Mouse (Mus musculus): Measurements from ENCODE around the gene Nxnl2. TPM values are rescaled to one million over a fixed set of nuclear protein-coding genes. Genes with fewer than 3 reads are reported as not detected.
A peak's percentile ranks its signal among the peaks of the same experiment; 100 is the strongest.

Gene Nxnl2
- 5.0 and 6.1 TPM in 2 replicates for polyA plus RNA-seq (2015; fragmentation: Nextera tagmentation; extraction: Ambion mirVana)

- ATAC-seq, result peak; percentile 77
- Histone ChIP-seq H3K4me2 (replicated peaks; ENCODE audit: low read depth) (peak within 1 kb of the TSS; percentile 95), H3K4me3 (ENCODE audit: low read depth, low read length) (peak within 1 kb of the TSS; percentile 54)
Observed at GRCm38 (mm10) chr13:51170691-51171680, at the start of gene Nxnl2. Gene Nxnl2, plus strand, starts transcription at chr13:51171022.

GRCm38 (mm10) chr13:51121966-51122365, 48.9 kb upstream of the Nxnl2 start:
- 44% methylated on average over 1 of the region's 1 CpGs for WGBS
- Histone ChIP-seq H3K9me3 (ENCODE audit: control insufficient read depth) (no peaks in the 10 kb centered on the region), H3K4me2 (replicated peaks; ENCODE audit: low read depth) (no peak overlapping the region), H3K9ac (ENCODE audit: low read depth, low read length) (no peak overlapping the region), H3K36me3 (ENCODE audit: control insufficient read depth, insufficient read depth) (peaks cover 8% of the 10 kb centered on the region; the same call in 1 of the 2 replicates), H3K4me3 (ENCODE audit: low read depth, low read length) (no peak overlapping the region), H3K27me3 (replicated peaks; ENCODE audit: control insufficient read depth, insufficient read depth, low read length) (no peaks in the 10 kb centered on the region), H3K4me1 (replicated peaks; ENCODE audit: control insufficient read depth, insufficient read depth, low read length) (peaks cover 16% of the 10 kb centered on the region), H3K27ac (ENCODE audit: low read depth, low read length) (no peak overlapping the region)
- no peak for TF ChIP-seq CTCF (IDR thresholded peaks at IDR 0.05; ENCODE audit: low read depth)
- ATAC-seq, result no peak

More at GRCm38 (mm10) chr13:51170691-51171680, at the start of gene Nxnl2:
- under 1% methylated on average over 63 of the region's 64 CpGs for WGBS
- H3K27me3 ChIP-seq (replicated peaks; ENCODE audit: control insufficient read depth, insufficient read depth, low read length), result no peaks in the 10 kb centered on the region
- no peaks in the 10 kb centered on the region for H3K36me3 ChIP-seq (ENCODE audit: control insufficient read depth, insufficient read depth)
- peak; percentile 78 for TF ChIP-seq CTCF (IDR thresholded peaks at IDR 0.05; ENCODE audit: low read depth)
- no peaks in the 10 kb centered on the region for H3K9me3 ChIP-seq (ENCODE audit: control insufficient read depth)
- no peak within 1 kb of the TSS for H3K27ac ChIP-seq (ENCODE audit: low read depth, low read length)
- H3K4me1 ChIP-seq (replicated peaks; ENCODE audit: control insufficient read depth, insufficient read depth, low read length), result 0 out of 2 replicates have a peak, but pooled peaks cover 3% of the 10 kb centered on the region
- H3K9ac ChIP-seq (ENCODE audit: low read depth, low read length), result peak within 1 kb of the TSS; percentile 37

GRCm38 (mm10) chr13:51122771-51123170, 48.1 kb upstream of the Nxnl2 start:
- no peak overlapping the region for H3K9ac ChIP-seq (ENCODE audit: low read depth, low read length)
- WGBS, result 84% methylated on average over 8 of the region's 8 CpGs
- H3K4me3 ChIP-seq (ENCODE audit: low read depth, low read length), result no peak overlapping the region
- no peaks in the 10 kb centered on the region for H3K9me3 ChIP-seq (ENCODE audit: control insufficient read depth)
- ATAC-seq, result no peak
- H3K27ac ChIP-seq (ENCODE audit: low read depth, low read length), result no peak overlapping the region
- H3K4me1 ChIP-seq (replicated peaks; ENCODE audit: control insufficient read depth, insufficient read depth, low read length), result peaks cover 16% of the 10 kb centered on the region
- peaks cover 9% of the 10 kb centered on the region; the same call in 1 of the 2 replicates for H3K36me3 ChIP-seq (ENCODE audit: control insufficient read depth, insufficient read depth)
- H3K4me2 ChIP-seq (replicated peaks; ENCODE audit: low read depth), result no peak overlapping the region
- TF ChIP-seq CTCF (IDR thresholded peaks at IDR 0.05; ENCODE audit: low read depth), result no peak
- H3K27me3 ChIP-seq (replicated peaks; ENCODE audit: control insufficient read depth, insufficient read depth, low read length), result no peaks in the 10 kb centered on the region

DNA sequence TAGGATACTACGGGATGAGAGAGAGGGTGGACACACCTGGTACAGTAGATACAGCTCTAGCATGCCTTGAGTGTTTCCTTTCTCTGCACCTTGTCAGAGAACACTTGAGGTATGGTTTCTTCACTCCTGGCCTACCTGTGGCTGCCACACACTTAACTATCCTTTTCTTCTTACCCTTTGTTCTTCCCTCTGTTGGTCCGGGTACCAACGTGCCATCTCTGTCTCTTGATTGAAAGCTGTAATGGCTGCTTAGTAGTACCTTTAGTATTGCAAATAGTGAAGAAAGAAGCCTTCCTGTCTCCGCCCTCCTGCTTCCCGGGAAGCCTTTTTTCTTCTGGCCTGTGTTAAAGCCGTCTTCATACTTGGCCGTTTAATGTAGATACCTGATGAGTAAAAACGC, 45.5 kb upstream of the Nxnl2 start:
- Histone ChIP-seq H3K9me3 (ENCODE audit: control insufficient read depth) (no peaks in the 10 kb centered on the region), H3K9ac (ENCODE audit: low read depth, low read length) (no peak overlapping the region), H3K4me3 (ENCODE audit: low read depth, low read length) (no peak overlapping the region), H3K36me3 (ENCODE audit: control insufficient read depth, insufficient read depth) (peaks cover 21% of the 10 kb centered on the region; the same call in 1 of the 2 replicates), H3K27me3 (replicated peaks; ENCODE audit: control insufficient read depth, insufficient read depth, low read length) (no peaks in the 10 kb centered on the region), H3K4me1 (replicated peaks; ENCODE audit: control insufficient read depth, insufficient read depth, low read length) (peaks cover 6% of the 10 kb centered on the region; the same call in 1 of the 2 replicates), H3K4me2 (replicated peaks; ENCODE audit: low read depth) (no peak overlapping the region), H3K27ac (ENCODE audit: low read depth, low read length) (peak overlapping the region; percentile 41; the same call in 1 of the 2 replicates)
- ATAC-seq, result no peak
- WGBS, result 69% methylated on average over 8 of the region's 8 CpGs
- TF ChIP-seq CTCF (IDR thresholded peaks at IDR 0.05; ENCODE audit: low read depth), result no peak

DNA sequence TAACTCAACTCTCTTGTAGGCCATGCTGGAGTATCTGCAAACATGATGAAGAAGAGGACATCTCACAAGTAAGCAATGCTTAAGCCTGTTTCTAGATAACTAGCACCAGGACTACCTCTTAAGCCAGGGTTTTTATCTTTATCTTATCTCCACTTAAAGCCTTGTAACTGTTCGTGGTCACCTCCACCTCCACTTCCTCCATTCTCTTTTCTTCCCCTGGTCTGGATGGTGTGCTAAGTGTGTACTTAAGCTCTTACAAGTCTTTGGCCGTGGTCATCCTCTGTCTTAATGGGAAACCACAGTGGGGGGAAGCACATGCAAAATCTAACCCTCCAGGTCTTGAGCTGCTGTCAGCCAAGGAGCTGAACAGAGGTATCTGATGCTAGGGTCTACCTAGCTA, 42.9 kb upstream of the Nxnl2 start:
- no peak overlapping the region for H3K4me2 ChIP-seq (replicated peaks; ENCODE audit: low read depth)
- TF ChIP-seq CTCF (IDR thresholded peaks at IDR 0.05; ENCODE audit: low read depth), result no peak
- H3K9ac ChIP-seq (ENCODE audit: low read depth, low read length), result no peak overlapping the region
- 49% methylated on average over 2 of the region's 2 CpGs for WGBS
- ATAC-seq, result no peak
- H3K27ac ChIP-seq (ENCODE audit: low read depth, low read length), result no peak overlapping the region
- H3K4me3 ChIP-seq (ENCODE audit: low read depth, low read length), result no peak overlapping the region
- H3K9me3 ChIP-seq (ENCODE audit: control insufficient read depth), result no peaks in the 10 kb centered on the region
- H3K36me3 ChIP-seq (ENCODE audit: control insufficient read depth, insufficient read depth), result peaks cover 33% of the 10 kb centered on the region; the same call in 1 of the 2 replicates
- no peaks in the 10 kb centered on the region for H3K27me3 ChIP-seq (replicated peaks; ENCODE audit: control insufficient read depth, insufficient read depth, low read length)
- H3K4me1 ChIP-seq (replicated peaks; ENCODE audit: control insufficient read depth, insufficient read depth, low read length), result no peaks in the 10 kb centered on the region

GRCm38 (mm10) chr13:51128417-51128816, 42.4 kb upstream of the Nxnl2 start:
- Histone ChIP-seq H3K9ac (ENCODE audit: low read depth, low read length) (no peak overlapping the region), H3K9me3 (ENCODE audit: control insufficient read depth) (no peaks in the 10 kb centered on the region), H3K4me3 (ENCODE audit: low read depth, low read length) (no peak overlapping the region), H3K4me1 (replicated peaks; ENCODE audit: control insufficient read depth, insufficient read depth, low read length) (no peaks in the 10 kb centered on the region), H3K4me2 (replicated peaks; ENCODE audit: low read depth) (no peak overlapping the region), H3K27me3 (replicated peaks; ENCODE audit: control insufficient read depth, insufficient read depth, low read length) (no peaks in the 10 kb centered on the region), H3K27ac (ENCODE audit: low read depth, low read length) (no peak overlapping the region), H3K36me3 (ENCODE audit: control insufficient read depth, insufficient read depth) (peaks cover 33% of the 10 kb centered on the region; the same call in 1 of the 2 replicates)
- TF ChIP-seq CTCF (IDR thresholded peaks at IDR 0.05; ENCODE audit: low read depth), result no peak
- WGBS, result 87% methylated on average over 7 of the region's 7 CpGs
- ATAC-seq, result no peak
